Mouse (Mus musculus): ENCODE data around the gene Acer3. TPM values are rescaled to one million over a fixed set of nuclear protein-coding genes. Genes with fewer than 3 reads are reported as not detected.

Acer3 gene
- polyA plus RNA-seq, 1 experiment from 2014 or later = 29.4 TPM

DNA sequence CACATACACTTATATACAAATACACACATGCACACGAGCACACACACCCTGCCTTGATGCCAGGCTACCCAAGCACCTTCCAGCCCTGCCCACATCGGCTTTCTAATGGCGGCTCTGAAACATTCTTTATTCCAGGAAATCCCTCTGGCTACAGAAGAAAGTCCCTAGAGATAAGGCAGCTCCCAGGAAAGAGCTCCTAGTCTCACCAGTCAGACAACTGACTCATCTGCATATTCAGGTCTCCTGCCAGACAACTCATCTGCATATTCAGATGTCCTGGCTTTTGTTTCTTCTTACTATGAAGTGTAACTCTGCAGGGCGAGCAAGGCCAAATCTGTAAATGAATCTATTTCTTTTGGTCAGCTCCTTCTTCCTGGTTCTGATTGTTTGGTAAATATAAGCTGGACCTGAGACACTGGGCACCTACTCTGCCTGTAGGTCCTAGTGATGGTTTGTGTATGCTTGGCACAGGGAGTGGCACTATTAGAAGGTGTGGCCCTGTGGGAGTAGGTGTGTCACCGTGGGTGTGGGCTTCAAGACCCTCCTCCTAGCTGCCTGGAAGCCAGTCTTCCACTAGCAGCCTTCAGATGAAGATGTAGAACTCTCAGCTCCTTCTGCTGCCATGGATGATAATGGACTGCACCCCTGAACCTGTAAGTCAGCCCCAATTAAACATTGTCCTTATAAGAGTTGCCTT lies 163.2 kb downstream of the Acer3 start:
- H3K36me3 ChIP-seq (ENCODE audit: control insufficient read depth, insufficient read depth, low read length) = no peaks in the 10 kb centered on the region
- 50% methylated on average over 5 of the region's 5 CpGs for WGBS
- H3K9me3 ChIP-seq (ENCODE audit: control insufficient read depth, low read length) = no peaks in the 10 kb centered on the region
- ATAC-seq (ENCODE audit: low read depth) = no peak
- H3K27ac ChIP-seq (ENCODE audit: low read length) = peak overlapping the region; percentile 79
- peaks cover 48% of the 10 kb centered on the region for H3K4me1 ChIP-seq (replicated peaks; ENCODE audit: control insufficient read depth, insufficient read depth, low read length)
- H3K9ac ChIP-seq (ENCODE audit: low read length) = no peak overlapping the region
- no peak overlapping the region for H3K4me3 ChIP-seq (ENCODE audit: low read length)
- H3K4me2 ChIP-seq (ENCODE audit: low read depth, low read length) = no peak overlapping the region
- H3K27me3 ChIP-seq (ENCODE audit: control insufficient read depth, insufficient read depth, low read depth, low read length) = no peaks in the 10 kb centered on the region

Other genes starting within 250 kb of the Acer3 start
- 9.9 and 11.3 TPM in 2 replicates for gene Myo7a, start 201.7 kb downstream of the Acer3 start, polyA plus RNA-seq (2015; fragmentation: Nextera tagmentation; extraction: Ambion mirVana)
- 0.25 and 0.73 TPM in 2 replicates for gene Omp, start 175.7 kb downstream of the Acer3 start, polyA plus RNA-seq (2015; fragmentation: Nextera tagmentation; extraction: Ambion mirVana)
- 9.6 and 10.1 TPM in 2 replicates for gene Capn5, start 142.9 kb downstream of the Acer3 start, polyA plus RNA-seq (2015; fragmentation: Nextera tagmentation; extraction: Ambion mirVana)
- gene B3gnt6, start 121.7 kb downstream of the Acer3 start, polyA plus RNA-seq (2015; fragmentation: Nextera tagmentation; extraction: Ambion mirVana) = 0.13 and 0.36 TPM in 2 replicates
- 6.6 and 9.4 TPM in 2 replicates for gene Tsku, start 40.1 kb upstream of the Acer3 start, polyA plus RNA-seq (2015; fragmentation: Nextera tagmentation; extraction: Ambion mirVana)
- gene Gucy2d, start 119.2 kb upstream of the Acer3 start, polyA plus RNA-seq (2015; fragmentation: Nextera tagmentation; extraction: Ambion mirVana) = not detected in 2 replicates
- gene Lrrc32, start 168.1 kb upstream of the Acer3 start, polyA plus RNA-seq (2015; fragmentation: Nextera tagmentation; extraction: Ambion mirVana) = 6.0 and 6.3 TPM in 2 replicates

Measured in lung, embryonic 16.5 days (tissue).